Mouse (Mus musculus): ENCODE measurements around the gene Sec31a. TPM values are rescaled to one million over a fixed set of nuclear protein-coding genes. Genes with fewer than 3 reads are reported as not detected.

The Sec31a gene
- total and polyA plus RNA-seq, 2 experiments from 2014 or later, result 85.0 to 227 TPM

DNA sequence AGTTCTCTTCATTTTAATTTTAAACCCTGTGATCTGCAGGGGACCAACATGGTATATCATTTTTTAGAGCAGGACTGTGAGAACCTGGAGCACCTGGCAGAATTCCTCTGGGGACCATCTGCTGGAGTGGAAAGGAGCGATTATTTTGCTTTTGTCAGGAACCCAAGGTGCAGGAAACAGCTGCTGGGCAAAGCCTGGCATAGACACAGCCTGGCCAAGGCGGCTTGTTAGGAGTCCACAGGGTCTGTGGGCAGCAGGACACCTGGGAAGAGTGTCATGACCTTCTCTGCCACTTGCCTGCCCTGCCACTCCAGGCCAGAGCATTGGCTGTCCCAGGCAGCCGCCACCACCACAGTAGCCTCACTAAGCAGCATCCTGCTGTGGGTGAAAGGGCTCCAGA lies 100.4 kb downstream of the Sec31a start:
- no peak for DNase-seq (ENCODE audit: low spot score)
- Histone ChIP-seq H3K4me1 (ENCODE audit: insufficient read depth, low read length) (no peaks in the 10 kb centered on the region), H3K9ac (replicated peaks; ENCODE audit: low read length, poor library complexity, severe bottlenecking) (no peak overlapping the region), H3K27ac (ENCODE audit: low read depth, low read length) (no peak overlapping the region), H3K9me3 (ENCODE audit: low read length) (no peaks in the 10 kb centered on the region), H3K4me3 (ENCODE audit: low read depth, low read length) (no peak overlapping the region), H3K36me3 (ENCODE audit: insufficient read depth, low read length) (no peaks in the 10 kb centered on the region), H3K27me3 (ENCODE audit: insufficient read depth, low read length) (no peaks in the 10 kb centered on the region), H3K4me2 (ENCODE audit: low read depth, low read length, poor library complexity, severe bottlenecking) (no peak overlapping the region)
- TF ChIP-seq CTCF (IDR thresholded peaks at IDR 0.05), result no peak
- ATAC-seq (ENCODE audit: low FRiP score), result no peak
- 48% methylated on average over 3 of the region's 3 CpGs for WGBS

DNA sequence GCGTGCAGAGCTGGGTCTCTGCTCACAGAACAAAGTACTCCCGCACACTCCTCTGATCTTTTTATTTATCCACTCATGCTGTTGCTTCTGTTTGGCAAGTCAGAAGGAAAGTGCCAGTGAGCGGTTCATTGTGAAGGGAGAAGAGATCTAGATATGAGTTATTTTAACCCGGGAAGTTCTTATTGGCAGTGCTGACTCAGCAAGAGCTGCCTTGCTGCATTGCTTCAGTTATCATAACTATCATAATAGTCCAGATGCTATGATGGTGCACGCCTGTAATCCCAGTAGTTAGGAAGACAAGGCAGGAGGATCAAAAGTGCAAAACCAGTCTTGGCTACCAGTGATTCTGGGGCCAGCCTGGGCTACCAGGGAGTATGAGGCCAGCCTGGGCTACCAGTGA lies 103.6 kb downstream of the Sec31a start:
- DNase-seq (ENCODE audit: low spot score), result no peak
- H3K4me1 ChIP-seq (ENCODE audit: insufficient read depth, low read length), result peaks cover 6% of the 10 kb centered on the region; the same call in 1 of the 2 replicates
- no peak overlapping the region for H3K4me3 ChIP-seq (ENCODE audit: low read depth, low read length)
- TF ChIP-seq CTCF (IDR thresholded peaks at IDR 0.05), result no peak
- H3K4me2 ChIP-seq (ENCODE audit: low read depth, low read length, poor library complexity, severe bottlenecking), result no peak overlapping the region
- no peak overlapping the region for H3K9ac ChIP-seq (replicated peaks; ENCODE audit: low read length, poor library complexity, severe bottlenecking)
- 79% methylated on average over 5 of the region's 5 CpGs for WGBS
- H3K27me3 ChIP-seq (ENCODE audit: insufficient read depth, low read length), result no peaks in the 10 kb centered on the region
- no peaks in the 10 kb centered on the region for H3K9me3 ChIP-seq (ENCODE audit: low read length)
- no peak overlapping the region for H3K27ac ChIP-seq (ENCODE audit: low read depth, low read length)
- H3K36me3 ChIP-seq (ENCODE audit: insufficient read depth, low read length), result no peaks in the 10 kb centered on the region
- ATAC-seq (ENCODE audit: low FRiP score), result no peak

Other genes with a start within 250 kb of the Sec31a start
- 10.9 and 11.4 TPM in 2 replicates for gene Lin54, start 84.4 kb upstream of the Sec31a start, total RNA-seq (2014; rRNA removed)
- gene Lin54, start 84.4 kb upstream of the Sec31a start, polyA plus RNA-seq (2015; fragmentation: Nextera tagmentation; extraction: Ambion mirVana), result 6.0 and 6.3 TPM in 2 replicates
- 100 and 108 TPM in 2 replicates for gene Cops4, start 102.1 kb upstream of the Sec31a start, total RNA-seq (2014; rRNA removed)
- gene Cops4, start 102.1 kb upstream of the Sec31a start, polyA plus RNA-seq (2015; fragmentation: Nextera tagmentation; extraction: Ambion mirVana), result 168 and 174 TPM in 2 replicates
- gene Plac8, start 156.0 kb upstream of the Sec31a start, total RNA-seq (2014; rRNA removed), result 3.4 and 3.7 TPM in 2 replicates
- gene Plac8, start 156.0 kb upstream of the Sec31a start, polyA plus RNA-seq (2015; fragmentation: Nextera tagmentation; extraction: Ambion mirVana), result 1.3 and 1.7 TPM in 2 replicates

Measured in midbrain, postnatal 0 days (tissue).